Mouse (Mus musculus) stomach, postnatal 0 days (tissue): ENCODE results near the gene Galnt9.

Source experiments
- CTCF ChIP-seq: IDR thresholded peaks from 2 replicates; pipeline ENCODE4 v1.5.1; 2016; ENCODE audit warnings: antibody characterized with exemption, low read depth, mild to moderate bottlenecking, moderate library complexity
- EP300 ChIP-seq: optimal IDR thresholded peaks from 2 replicates; pipeline ENCODE3; 2016; ENCODE audit warnings: antibody characterized with exemption

DNA sequence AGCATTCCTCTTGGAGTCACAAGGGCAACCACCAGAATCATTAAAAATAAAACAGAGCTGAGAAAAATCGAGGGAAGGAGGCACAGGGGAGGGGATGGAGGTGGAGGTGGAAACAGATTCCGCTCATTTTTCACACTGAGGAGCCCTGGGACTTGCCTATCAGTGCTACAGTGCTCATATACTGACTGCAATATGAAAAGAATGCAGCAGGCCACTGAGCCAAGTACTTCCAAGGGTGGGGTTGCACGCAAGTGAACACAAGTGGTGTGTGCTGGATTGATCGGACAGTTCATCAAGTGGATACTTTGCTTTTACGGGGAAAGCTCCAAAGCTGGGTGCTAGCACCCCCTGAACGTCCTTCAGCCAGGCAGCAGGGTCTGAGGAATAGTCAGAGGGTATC, 30.7 kb downstream of the Galnt9 start:
- TF ChIP-seq CTCF (no peak), EP300 (no peak)
